Mouse (Mus musculus) CH12.LX (cell line): ENCODE results near the gene Echdc3. TPM values are rescaled to one million over a fixed set of nuclear protein-coding genes. Genes with fewer than 3 reads are reported as not detected.

ENCODE experiments used
- DNase-seq: peaks from one replicate; pipeline ENCODE4 v3.0.0-alpha.2; 2013; ENCODE audit errors: extremely low read depth
- H3K27ac ChIP-seq: 2 replicates; pipeline ENCODE4 v1.5.1; 2012; ENCODE audit warnings: low read depth, mild to moderate bottlenecking, control low read depth, moderate library complexity; ENCODE audit not compliant: insufficient read depth
- H3K27me3 ChIP-seq: replicated peaks from 2 replicates; pipeline ENCODE3; 2012; ENCODE audit warnings: inconsistent platforms
- H3K36me3 ChIP-seq, 2 experiments: replicated peaks in 1 of 2; 2 replicates each; pipeline versions ENCODE3 to v1.6.1; 2012; ENCODE audit warnings: inconsistent platforms in 1 of 2, low read length in 1 of 2, mild to moderate bottlenecking in 1 of 2, mixed read lengths in 1 of 2, moderate library complexity in 1 of 2; ENCODE audit not compliant: control insufficient read depth in 1 of 2, insufficient read depth in 1 of 2
- H3K4me1 ChIP-seq, 2 experiments: 2 replicates each; pipeline ENCODE4 v1.6.1; 2012; ENCODE audit warnings: inconsistent platforms in 1 of 2, moderate library complexity in 1 of 2; ENCODE audit not compliant: insufficient read depth in 2 of 2, control insufficient read depth in 1 of 2
- H3K4me2 ChIP-seq: 2 replicates; pipeline ENCODE4 v1.6.1; 2012; ENCODE audit warnings: low read depth, mild to moderate bottlenecking, control low read depth; ENCODE audit not compliant: poor library complexity, insufficient read depth, severe bottlenecking
- H3K4me3 ChIP-seq, 3 experiments: fragments of 150-350 bp in 1 of 3; sonication (generic) in 1 of 3; replicated peaks in 1 of 3; 2 replicates each; pipeline versions ENCODE3 to v1.5.1; 2011 to 2012; ENCODE audit warnings: low read depth in 2 of 3, low read length in 2 of 3, mild to moderate bottlenecking in 2 of 3, moderate library complexity in 2 of 3, control low read depth in 1 of 3, improper control_type of control experiment in 1 of 3, inconsistent platforms in 1 of 3, mixed read lengths in 1 of 3; ENCODE audit not compliant: poor library complexity in 1 of 3
- H3K79me2 ChIP-seq: replicated peaks from 2 replicates; pipeline ENCODE4 v1.6.1; 2012; ENCODE audit warnings: mild to moderate bottlenecking, moderate library complexity; ENCODE audit not compliant: control insufficient read depth, poor library complexity, insufficient read depth, severe bottlenecking; ENCODE audit errors: extremely low read depth
- H3K9ac ChIP-seq: 2 replicates; pipeline ENCODE4 v1.6.1; 2012; ENCODE audit warnings: low read depth, mild to moderate bottlenecking, control low read depth, moderate library complexity; ENCODE audit not compliant: insufficient read depth
- H3K9me3 ChIP-seq: replicated peaks from 2 replicates; pipeline ENCODE3; 2012; ENCODE audit warnings: low read length, inconsistent platforms, mixed read lengths
- CHD1 ChIP-seq: IDR thresholded peaks from 2 replicates; pipeline ENCODE4 v1.6.1; 2012; ENCODE audit warnings: low read depth, low read length, improper control_type of control experiment, inconsistent platforms
- CTCF ChIP-seq, 2 experiments: IDR thresholded peaks in 1 of 2; conservative IDR thresholded peaks in 1 of 2; 2 replicates each; pipeline ENCODE4 v1.5.1; 2011 to 2012; ENCODE audit warnings: low read depth in 2 of 2, low read length in 2 of 2, improper control_type of control experiment in 1 of 2, inconsistent platforms in 1 of 2, mild to moderate bottlenecking in 1 of 2, moderate library complexity in 1 of 2
- EP300 ChIP-seq: IDR thresholded peaks from 2 replicates; pipeline ENCODE4 v1.6.1; 2011; ENCODE audit warnings: low read length, improper control_type of control experiment
- ETS1 ChIP-seq: conservative IDR thresholded peaks from 2 replicates; pipeline ENCODE4 v1.6.1; 2012; ENCODE audit warnings: low read depth, mild to moderate bottlenecking, inconsistent platforms, low read length, improper control_type of control experiment, moderate library complexity
- JUND ChIP-seq: conservative IDR thresholded peaks from 2 replicates; pipeline ENCODE4 v1.6.1; 2011; ENCODE audit warnings: low read depth, low read length, improper control_type of control experiment
- KAT2A ChIP-seq: IDR thresholded peaks from 2 replicates; pipeline ENCODE4 v1.6.1; 2012; ENCODE audit warnings: low read length, improper control_type of control experiment, inconsistent platforms; ENCODE audit not compliant: insufficient replicate concordance
- MEF2A ChIP-seq: IDR thresholded peaks from 2 replicates; pipeline ENCODE4 v1.6.1; 2014; ENCODE audit warnings: low read depth, mild to moderate bottlenecking, inconsistent platforms, low read length, improper control_type of control experiment, borderline replicate concordance
- MYC ChIP-seq: IDR thresholded peaks from 2 replicates; pipeline ENCODE4 v1.6.1; 2011; ENCODE audit warnings: low read depth, mild to moderate bottlenecking, improper control_type of control experiment, low read length
- NELFE ChIP-seq: IDR thresholded peaks from 2 replicates; pipeline ENCODE4 v1.6.1; 2011; ENCODE audit warnings: low read depth, low read length, improper control_type of control experiment
- PAX5 ChIP-seq: IDR thresholded peaks from 2 replicates; pipeline ENCODE4 v1.6.1; 2012; ENCODE audit warnings: low read length, inconsistent platforms, mixed read lengths
- RAD21 ChIP-seq: IDR thresholded peaks from 2 replicates; pipeline ENCODE4 v1.6.1; 2011; ENCODE audit warnings: low read depth, mild to moderate bottlenecking, low read length, improper control_type of control experiment, moderate library complexity
- SIN3A ChIP-seq: IDR thresholded peaks from 2 replicates; pipeline ENCODE4 v1.6.1; 2012; ENCODE audit warnings: low read length, improper control_type of control experiment, inconsistent platforms
- SMC3 ChIP-seq: IDR thresholded peaks from 2 replicates; pipeline ENCODE4 v1.6.1; 2011; ENCODE audit warnings: low read depth, low read length, improper control_type of control experiment
- TBP ChIP-seq: conservative IDR thresholded peaks from 2 replicates; pipeline ENCODE4 v1.6.1; 2011; ENCODE audit warnings: low read depth, low read length, improper control_type of control experiment
- ZMIZ1 ChIP-seq: IDR thresholded peaks from 2 replicates; pipeline ENCODE4 v1.6.1; 2012; ENCODE audit warnings: low read depth, mild to moderate bottlenecking, inconsistent platforms, low read length, improper control_type of control experiment
- ZNF384 ChIP-seq: IDR thresholded peaks from 2 replicates; pipeline ENCODE4 v1.6.1; 2012; ENCODE audit warnings: low read depth, low read length, improper control_type of control experiment, inconsistent platforms
- dilution Hi-C: fragments of 300-500 bp; cut with MboI; formaldehyde crosslinking; loops from 2 replicates; pipeline ENCODE4 v1.14.3; 2020; ENCODE audit warnings: low sequenced_read_pairs; ENCODE audit not compliant: extremely low pct_unique_long_range_greater_than_20kb, extremely low pct_ligation_motif_present
- in situ Hi-C: fragments of 300-500 bp; cut with MboI; formaldehyde crosslinking; loops from 3 replicates; pipeline ENCODE4 v1.14.3; 2019; ENCODE audit warnings: low sequenced_read_pairs, low pct_ligation_motif_present, low pct_unique_long_range_greater_than_20kb, mixed read lengths
- polyA plus RNA-seq: library from polyadenylated mRNA; unstranded; fragments of >175 nt; gene quantifications from 2 replicates; pipeline ENCODE4 v1.2.1, GENCODE M21; 2012; ENCODE audit warnings: low read depth; ENCODE audit not compliant: insufficient read length
- total RNA-seq, 2 experiments: library from RNA; depleted of rRNA; stranded (reverse); fragments of 300-350 nt in 1 of 2; fragments of >200 nt in 1 of 2; gene quantifications; 2 replicates each; pipeline ENCODE4 v1.2.3; 2012 to 2014

Gene Echdc3
- total and polyA plus RNA-seq, 3 experiments, result 9.2 to 17.4 (median 10.6) TPM

DNA sequence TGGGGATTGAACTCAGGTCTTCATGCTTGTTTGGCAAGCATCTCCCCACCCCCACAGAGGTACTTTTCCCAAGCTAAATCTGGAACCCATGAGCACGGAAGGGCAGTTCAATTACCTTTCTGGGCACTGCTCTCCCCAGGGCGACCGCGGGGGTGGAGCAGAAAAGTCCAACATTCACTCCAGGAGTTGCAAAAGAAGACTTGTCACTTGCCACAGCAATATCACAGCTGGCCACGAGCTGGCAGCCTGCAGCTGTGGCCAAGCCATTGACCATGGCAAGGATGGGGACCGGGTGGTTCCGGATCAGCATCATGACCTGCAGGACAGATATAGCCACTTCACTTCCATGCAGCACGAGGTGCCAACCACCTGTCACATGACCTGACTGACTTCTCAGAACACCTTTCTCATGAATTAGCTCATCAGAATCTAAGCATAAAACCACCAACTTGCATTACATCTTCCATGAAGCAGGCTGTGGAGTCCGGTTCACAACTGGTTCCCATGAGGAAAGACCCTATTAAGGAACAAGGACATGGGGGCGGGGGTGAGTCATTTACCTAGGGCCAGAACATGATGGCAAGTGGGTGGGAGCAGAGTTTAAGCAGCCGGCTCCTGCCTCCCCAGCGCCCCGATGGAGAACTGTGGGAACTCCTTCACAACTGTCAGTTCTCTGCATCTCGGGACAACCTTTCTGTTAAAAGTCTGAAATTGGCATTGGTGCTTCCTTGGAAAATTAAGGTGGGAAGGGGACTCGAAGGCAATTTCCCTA, 17.2 kb downstream of the Echdc3 start:
- H3K27ac ChIP-seq, result no peak overlapping the region
- H3K79me2 ChIP-seq, result no peaks in the 10 kb centered on the region
- H3K4me2 ChIP-seq, result no peak overlapping the region
- no peaks in the 10 kb centered on the region for H3K27me3 ChIP-seq
- TF ChIP-seq ZMIZ1 (no peak), ETS1 (no peak), CTCF (conservative IDR thresholded peaks at IDR 0.05 in 1 of 2, IDR thresholded peaks at IDR 0.05 in 1 of 2; ENCODE audit: low read depth in 2 of 2, low read length in 2 of 2) (peak in 1 of 2 experiments; percentile 19; a peak in 1 of 4 replicates), PAX5 (no peak), RAD21 (peak; percentile 12), ZNF384 (no peak), SIN3A (no peak), NELFE (no peak), SMC3 (no peak), MYC (no peak), KAT2A (no peak), EP300 (no peak), MEF2A (no peak), CHD1 (no peak)
- peaks cover 10 to 48% of the 10 kb centered on the region in 2 experiments for H3K36me3 ChIP-seq
- no peak overlapping the region for H3K4me3 ChIP-seq
- dilution Hi-C loops (no loop called here), in situ Hi-C loops (no loop called here)
- DNase-seq, result no peak
- no peak overlapping the region for H3K9ac ChIP-seq
- H3K4me1 ChIP-seq, result no peaks in the 10 kb centered on the region
- H3K9me3 ChIP-seq, result peaks cover 4% of the 10 kb centered on the region

DNA sequence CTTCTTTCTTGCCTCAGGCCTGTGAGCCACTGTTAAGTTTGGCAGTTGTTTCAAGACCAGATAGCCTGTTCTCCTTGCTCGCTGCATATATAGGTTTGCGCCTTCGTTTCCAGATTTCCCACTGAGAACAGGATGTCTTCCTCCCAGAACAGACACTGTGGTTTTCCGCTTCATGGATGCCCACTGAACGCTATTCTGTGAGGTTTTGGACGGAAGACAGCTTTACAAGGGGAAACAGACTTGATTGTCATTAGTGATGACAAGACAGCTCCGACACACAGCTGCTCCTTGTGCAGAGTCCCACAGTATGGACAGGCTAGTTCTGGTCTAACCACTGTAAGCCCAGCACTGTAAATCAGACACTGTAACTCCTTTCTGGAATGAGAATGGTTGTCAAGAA, 18.3 kb downstream of the Echdc3 start:
- DNase-seq, result no peak
- Histone ChIP-seq H3K27ac (no peak overlapping the region), H3K9ac (no peak overlapping the region), H3K4me2 (no peak overlapping the region)
- dilution Hi-C loops, result no loop called here
- TF ChIP-seq JUND (no peak), EP300 (no peak), CHD1 (no peak), TBP (no peak), CTCF (conservative IDR thresholded peaks at IDR 0.05 in 1 of 2, IDR thresholded peaks at IDR 0.05 in 1 of 2; ENCODE audit: low read depth in 2 of 2, low read length in 2 of 2) (no peak)
- TF ChIP-seq, all 38 proteins: peak for 0
- Histone ChIP-seq H3K36me3 (peaks cover 4 to 41% of the 10 kb centered on the region in 2 experiments), H3K79me2 (no peaks in the 10 kb centered on the region), H3K4me3 (no peak overlapping the region), H3K9me3 (no peaks in the 10 kb centered on the region), H3K4me1 (peaks cover 0 to 9% of the 10 kb centered on the region in 2 experiments; a peak in 2 of 4 replicates), H3K27me3 (no peaks in the 10 kb centered on the region)
- in situ Hi-C loops, result no loop called here
